8 mouse cellular contexts compared by ENCODE assay signal in the genomic region with DNA sequence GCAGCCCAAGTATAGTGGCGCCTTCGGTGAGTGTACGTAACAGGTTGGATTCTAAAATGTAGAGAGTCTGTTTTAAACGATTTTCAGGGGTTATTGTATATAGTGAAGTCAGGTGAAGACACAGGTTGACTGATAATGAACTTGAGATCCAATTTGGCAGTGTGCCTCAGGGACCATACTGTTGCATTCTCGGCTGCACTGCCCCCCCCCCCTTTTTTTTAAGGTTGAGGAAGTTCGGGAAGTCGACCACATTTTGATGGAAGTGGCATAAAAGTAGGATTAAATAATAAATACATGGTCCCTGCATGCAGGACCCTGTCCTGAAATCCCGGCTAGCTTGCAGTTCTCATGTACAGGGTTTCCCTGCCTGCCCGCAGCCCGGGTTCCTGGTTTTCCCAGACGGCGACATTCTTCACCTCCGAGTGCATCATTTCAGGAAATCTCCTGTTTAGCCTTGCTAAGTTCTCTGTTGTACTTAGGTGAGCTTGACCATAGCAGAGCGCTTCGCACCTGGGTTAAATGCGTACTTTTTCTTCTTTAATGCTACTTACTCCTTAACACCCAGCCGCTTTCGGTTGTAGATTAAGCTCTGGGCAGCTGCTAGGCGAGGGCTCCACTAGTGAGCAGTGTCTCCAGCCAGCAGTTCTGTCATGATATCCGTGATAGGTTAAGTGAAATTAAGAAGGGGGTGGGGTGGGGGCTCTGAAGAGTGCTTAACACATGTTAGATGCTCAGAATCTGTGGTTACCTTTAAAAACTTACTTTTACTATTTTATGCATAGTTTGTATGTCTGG. TPM values are rescaled to one million over a fixed set of nuclear protein-coding genes. Genes with fewer than 3 reads are reported as not detected.
DNase-seq lines count a peak whose midpoint lies in the region; ATAC-seq and TF ChIP-seq lines count a peak whose summit lies in the region.

No protein-coding gene starts in this region.

- intact Hi-C loops in heart, postnatal 36 days (cut with DNase I): no loop called here

- 0 out of 2 replicates have a peak, but pooled peaks have one; percentile 22 for ATAC-seq in heart, embryonic 12.5 days (ENCODE audit: insufficient number of reproducible peaks, low FRiP score)
- ATAC-seq in G1E (ENCODE audit: extremely low read depth, insufficient number of reproducible peaks, low FRiP score, poor library complexity, severe bottlenecking): no peak; the same call in 1 of the 2 replicates
- ATAC-seq in forebrain, embryonic 15.5 days (replicated peaks): peak; percentile 36

- H3K36me3 ChIP-seq in heart, embryonic 12.5 days: peaks cover 39% of the 10 kb centered on the region
- peaks cover 59% of the 10 kb centered on the region for H3K36me3 ChIP-seq in G1E (replicated peaks)
- peaks cover 9% of the 10 kb centered on the region for H3K36me3 ChIP-seq in forebrain, embryonic 15.5 days
- H3K36me3 ChIP-seq in splenic B cell, adult 2 months (ENCODE audit: control insufficient read depth, insufficient read depth, low read length, poor library complexity, severe bottlenecking): peaks cover under 1% of the 10 kb centered on the region

- H3K27me3 ChIP-seq in heart, embryonic 12.5 days (replicated peaks): no peaks in the 10 kb centered on the region
- no peaks in the 10 kb centered on the region for H3K27me3 ChIP-seq in G1E (ENCODE audit: insufficient read depth, low read length)
- H3K27me3 ChIP-seq in forebrain, embryonic 15.5 days: no peaks in the 10 kb centered on the region
- H3K27me3 ChIP-seq in splenic B cell, adult 2 months (ENCODE audit: control insufficient read depth, insufficient read depth, low read length, poor library complexity, severe bottlenecking): no peaks in the 10 kb centered on the region

- DNase-seq in heart, postnatal 36 days: no peak
- DNase-seq in G1E (ENCODE audit: low spot score): no peak
- peak; percentile 25 for DNase-seq in liver
- peak; percentile 10 for DNase-seq in splenic B cell, adult 2 months (ENCODE audit: low read depth, low spot score)
- DNase-seq in adrenal gland, adult 2 months: no peak
- DNase-seq in cerebellum, postnatal 14 days: no peak

- no peaks in the 10 kb centered on the region for H3K9me3 ChIP-seq in heart, embryonic 12.5 days (replicated peaks)
- no peaks in the 10 kb centered on the region for H3K9me3 ChIP-seq in G1E (replicated peaks)
- H3K9me3 ChIP-seq in forebrain, embryonic 15.5 days: no peaks in the 10 kb centered on the region

- H3K9ac ChIP-seq in heart, embryonic 12.5 days: peak overlapping the region; percentile 83
- peak overlapping the region; percentile 68 for H3K9ac ChIP-seq in forebrain, embryonic 15.5 days (replicated peaks)

- H3K4me1 ChIP-seq in heart, embryonic 12.5 days (replicated peaks): peaks cover 13% of the 10 kb centered on the region
- H3K4me1 ChIP-seq in G1E (ENCODE audit: insufficient read depth, low read depth, low read length): peaks cover 47% of the 10 kb centered on the region
- peaks cover 14% of the 10 kb centered on the region for H3K4me1 ChIP-seq in forebrain, embryonic 15.5 days

- WGBS in heart, embryonic 12.5 days: under 1% methylated on average over 20 of the region's 20 CpGs
- WGBS in forebrain, embryonic 15.5 days: 1% methylated on average over 20 of the region's 20 CpGs

- TF ChIP-seq CTCF in G1E (IDR thresholded peaks at IDR 0.05; ENCODE audit: low read depth, low read length): no peak

- peak overlapping the region; percentile 80 for H3K4me2 ChIP-seq in heart, embryonic 12.5 days
- H3K4me2 ChIP-seq in forebrain, embryonic 15.5 days (replicated peaks): peak overlapping the region; percentile 54

- H3K4me3 ChIP-seq in heart, embryonic 12.5 days: peak overlapping the region; percentile 76
- peak overlapping the region; percentile 85 for H3K4me3 ChIP-seq in G1E (ENCODE audit: low read depth, low read length)
- H3K4me3 ChIP-seq in forebrain, embryonic 15.5 days: peak overlapping the region; percentile 77

- peak overlapping the region; percentile 87 for H3K27ac ChIP-seq in heart, embryonic 12.5 days (ENCODE audit: poor library complexity, severe bottlenecking)
- no peak overlapping the region; the same call in 1 of the 2 replicates for H3K27ac ChIP-seq in forebrain, embryonic 15.5 days (replicated peaks)

RNA-seq across cellular contexts. Expression of gene Ddx11, which starts 0.7 kb away (rescaled TPM):
- 18.0 and 20.5 TPM in 2 replicates for polyA plus RNA-seq in heart, embryonic 12.5 days (2016; fragmentation: Nextera tagmentation; extraction: Ambion mirVana)
- 1 to 10 TPM in 1 of 2 experiments, under 1 TPM in 1; 0.89 to 1.1 TPM for total RNA-seq in heart, postnatal 36 days (2021)
- total RNA-seq in G1E (2014; fragmentation: Nextera tagmentation) (20.2 and 22.9 TPM in 2 replicates), G1E (2017) (18.9 and 28.1 TPM in 2 replicates)
- 8.9 and 10.1 TPM in 2 replicates for polyA plus RNA-seq in G1E (2012)
- 9.2 and 11.7 TPM in 2 replicates for polyA plus RNA-seq in forebrain, embryonic 15.5 days (2015; fragmentation: Nextera tagmentation; extraction: Ambion mirVana)
- total RNA-seq in adrenal gland, adult 2 months (2021): 1 to 10 TPM; 2.5 to 4.7 TPM
- polyA plus RNA-seq in adrenal gland, adult 2 months (2012; rRNA removed): 2.8 and 4.6 TPM in 2 replicates

RNA-seq across cellular contexts. Expression of gene Washc1, which starts 12.7 kb away (rescaled TPM):
- 27.6 and 30.2 TPM in 2 replicates for polyA plus RNA-seq in heart, embryonic 12.5 days (2016; fragmentation: Nextera tagmentation; extraction: Ambion mirVana)
- 10 to 100 TPM; 21.6 to 26.7 TPM for total RNA-seq in heart, postnatal 36 days (2021)
- total RNA-seq in G1E (2014; fragmentation: Nextera tagmentation): 20.2 and 24.1 TPM in 2 replicates
- 37.0 and 39.7 TPM in 2 replicates for total RNA-seq in G1E (2017)
- polyA plus RNA-seq in G1E (2012): 41.1 and 44.5 TPM in 2 replicates
- polyA plus RNA-seq in forebrain, embryonic 15.5 days (2015; fragmentation: Nextera tagmentation; extraction: Ambion mirVana): 43.6 and 48.5 TPM in 2 replicates
- 10 to 100 TPM; 33.6 to 34.3 TPM for total RNA-seq in adrenal gland, adult 2 months (2021)
- 37.7 and 43.4 TPM in 2 replicates for polyA plus RNA-seq in adrenal gland, adult 2 months (2012; rRNA removed)

RNA-seq across cellular contexts. Expression of gene Ndufv2, which starts 22.7 kb away (rescaled TPM):
- 482 and 485 TPM in 2 replicates for polyA plus RNA-seq in heart, embryonic 12.5 days (2016; fragmentation: Nextera tagmentation; extraction: Ambion mirVana)
- total RNA-seq in heart, postnatal 36 days (2021): 1,000 to 10,000 TPM; 1,205 to 1,266 TPM
- total RNA-seq in G1E (2014; fragmentation: Nextera tagmentation) (133 TPM in 2 replicates), G1E (2017) (193 and 216 TPM in 2 replicates)
- 77.7 and 115 TPM in 2 replicates for polyA plus RNA-seq in G1E (2012)
- polyA plus RNA-seq in forebrain, embryonic 15.5 days (2015; fragmentation: Nextera tagmentation; extraction: Ambion mirVana): 322 and 326 TPM in 2 replicates
- 100 to 1,000 TPM; 422 to 433 TPM for total RNA-seq in adrenal gland, adult 2 months (2021)
- 27.6 and 29.0 TPM in 2 replicates for polyA plus RNA-seq in adrenal gland, adult 2 months (2012; rRNA removed)

RNA-seq across cellular contexts. Expression of gene Ankrd12, which starts 47.1 kb away (rescaled TPM):
- polyA plus RNA-seq in heart, embryonic 12.5 days (2016; fragmentation: Nextera tagmentation; extraction: Ambion mirVana): 18.7 and 19.6 TPM in 2 replicates
- 10 to 100 TPM; 23.4 to 27.9 TPM for total RNA-seq in heart, postnatal 36 days (2021)
- total RNA-seq in G1E (2014; fragmentation: Nextera tagmentation): 59.2 and 67.7 TPM in 2 replicates
- 61.0 and 74.8 TPM in 2 replicates for total RNA-seq in G1E (2017)
- polyA plus RNA-seq in G1E (2012): 5.5 and 5.9 TPM in 2 replicates
- polyA plus RNA-seq in forebrain, embryonic 15.5 days (2015; fragmentation: Nextera tagmentation; extraction: Ambion mirVana): 125 and 135 TPM in 2 replicates
- total RNA-seq in adrenal gland, adult 2 months (2021): 10 to 100 TPM; 24.1 to 30.1 TPM
- polyA plus RNA-seq in adrenal gland, adult 2 months (2012; rRNA removed): 1.1 and 2.3 TPM in 2 replicates

Comparison
In these comparisons a context has a peak if more than half of its experiments do, and no peak if none do; other contexts are left out.
1. DNase-seq: peak in liver (single experiment) and splenic B cell, adult 2 months (single experiment); none in heart, postnatal 36 days (0 of 2), G1E (single experiment), adrenal gland, adult 2 months (single experiment) and cerebellum, postnatal 14 days (0 of 2).
2. Peak in every context shown above with its lines, with median percentiles within 50 percentile points of each other: H3K4me3 ChIP-seq.